ENCODE assay signal across 10 mouse cellular contexts in the genomic region with DNA sequence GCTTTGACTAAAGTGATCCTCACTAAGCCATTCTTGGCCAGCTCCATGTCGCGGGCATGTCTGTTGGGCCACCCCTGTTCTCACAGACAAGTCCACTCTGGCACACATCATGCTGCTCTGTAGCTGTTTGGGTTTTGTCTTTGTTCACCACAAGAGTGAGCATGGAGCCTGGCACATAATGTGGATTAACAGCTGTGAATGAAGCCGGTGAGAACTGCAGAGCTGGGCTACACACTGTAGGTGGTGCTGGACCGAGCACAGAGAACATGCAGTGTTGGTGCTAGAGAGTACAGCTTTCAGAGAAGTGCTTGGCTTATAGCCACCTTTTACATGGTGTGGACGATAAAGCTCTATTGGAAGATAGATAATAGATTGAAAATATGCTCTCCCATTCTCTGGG.
A peak's percentile ranks its signal among the peaks of the same experiment; 100 is the strongest.
DNase-seq lines count a peak whose midpoint lies in the region; ATAC-seq and TF ChIP-seq lines count a peak whose summit lies in the region.
"Had no signal": no experiment of that assay in that cellular context is flagged by ENCODE, and none has a peak within 500 bp of the region (broad histone marks: within the 10 kb centered on the region; RNA-seq: fewer than 3 reads in every experiment).

No protein-coding gene starts in this region.

- H3K9ac ChIP-seq in liver, embryonic 14.5 days (replicated peaks), result no peak overlapping the region
- H3K9ac ChIP-seq in liver, embryonic 11.5 days (ENCODE audit: low read depth, low read length), result no peak overlapping the region
- no peak overlapping the region for H3K9ac ChIP-seq in neural tube, embryonic 14.5 days (replicated peaks; ENCODE audit: low read depth, low read length)

- intact Hi-C loops in left cerebral cortex, postnatal 36 days (cut with DNase I), result loop anchor here (2.0 to 5.0 kb wide), 4 partner anchors 56 to 619 kb away; partner anchors contain the start of gene Tmem260

- no peaks in the 10 kb centered on the region for H3K4me1 ChIP-seq in liver, embryonic 14.5 days (replicated peaks; ENCODE audit: control insufficient read depth in 2 of 2, insufficient read depth in 2 of 2, low read length in 1 of 2)
- no peaks in the 10 kb centered on the region for H3K4me1 ChIP-seq in liver, embryonic 11.5 days (replicated peaks; ENCODE audit: control insufficient read depth, insufficient read depth, low read length)
- no peaks in the 10 kb centered on the region for H3K4me1 ChIP-seq in neural tube, embryonic 14.5 days (ENCODE audit: control insufficient read depth, insufficient read depth, low read length)

- H3K9me3 ChIP-seq in liver, embryonic 14.5 days (ENCODE audit: control insufficient read depth, low read length), result no peaks in the 10 kb centered on the region
- no peaks in the 10 kb centered on the region for H3K9me3 ChIP-seq in liver, embryonic 11.5 days (ENCODE audit: control insufficient read depth, low read length)
- no peaks in the 10 kb centered on the region for H3K9me3 ChIP-seq in neural tube, embryonic 14.5 days (ENCODE audit: control insufficient read depth, low read length)

- H3K4me2 ChIP-seq in liver, embryonic 14.5 days (ENCODE audit: low read depth), result no peak overlapping the region
- no peak overlapping the region for H3K4me2 ChIP-seq in liver, embryonic 11.5 days
- H3K4me2 ChIP-seq in neural tube, embryonic 14.5 days (ENCODE audit: low read depth, low read length), result no peak overlapping the region

- H3K27ac ChIP-seq in liver, embryonic 14.5 days, result no peak overlapping the region
- H3K27ac ChIP-seq in liver, embryonic 11.5 days (ENCODE audit: low read depth, low read length), result no peak overlapping the region
- no peak overlapping the region for H3K27ac ChIP-seq in neural tube, embryonic 14.5 days (ENCODE audit: low read depth, low read length)

- no peaks in the 10 kb centered on the region for H3K27me3 ChIP-seq in liver, embryonic 14.5 days (ENCODE audit: control insufficient read depth, insufficient read depth, low read length)
- H3K27me3 ChIP-seq in liver, embryonic 11.5 days (replicated peaks; ENCODE audit: control insufficient read depth, insufficient read depth, low read length), result no peaks in the 10 kb centered on the region
- H3K27me3 ChIP-seq in neural tube, embryonic 14.5 days (ENCODE audit: control insufficient read depth, insufficient read depth, low read length), result no peaks in the 10 kb centered on the region

- DNase-seq in liver, embryonic 14.5 days (ENCODE audit: low read depth in 3 of 3, low spot score in 3 of 3), result no peak
- no peak for DNase-seq in liver, embryonic 11.5 days (ENCODE audit: low spot score)
- peak; percentile 82 for DNase-seq in brain, adult 2 months (ENCODE audit: low read depth, low spot score)
- DNase-seq in left cerebral cortex, postnatal 36 days (ENCODE audit: low spot score in 2 of 2), result peak; percentile 46 to 47
- no peak for DNase-seq in gastrocnemius, postnatal 10 days

- WGBS in liver, embryonic 14.5 days (ENCODE audit: insufficient replicate concordance), result 50% methylated on average over 5 of the region's 5 CpGs
- WGBS in liver, embryonic 11.5 days, result 60% methylated on average over 5 of the region's 5 CpGs
- 62% methylated on average over 5 of the region's 5 CpGs for WGBS in neural tube, embryonic 14.5 days

- H3K4me3 ChIP-seq in liver, embryonic 14.5 days (ENCODE audit: insufficient read depth in 1 of 2, low read depth in 2 of 2, low read length in 2 of 2), result no peak overlapping the region
- H3K4me3 ChIP-seq in liver, embryonic 11.5 days (ENCODE audit: low read depth, low read length), result no peak overlapping the region
- H3K4me3 ChIP-seq in neural tube, embryonic 14.5 days (ENCODE audit: low read depth, low read length), result no peak overlapping the region
- H3K4me3 ChIP-seq: erythroblast, embryonic 14.5 days; myocyte had no signal

- TF ChIP-seq CTCF in liver, embryonic 14.5 days (IDR thresholded peaks at IDR 0.05; ENCODE audit: low read depth), result peak; percentile 30; the same call in 1 of the 2 replicates

- TF ChIP-seq EP300 in liver, embryonic 14.5 days (IDR thresholded peaks at IDR 0.05; ENCODE audit: low read depth), result no peak

- H3K36me3 ChIP-seq in liver, embryonic 14.5 days (replicated peaks; ENCODE audit: control insufficient read depth, insufficient read depth, low read depth), result no peaks in the 10 kb centered on the region
- H3K36me3 ChIP-seq in liver, embryonic 11.5 days (ENCODE audit: control insufficient read depth, insufficient read depth, low read length), result no peaks in the 10 kb centered on the region
- H3K36me3 ChIP-seq in neural tube, embryonic 14.5 days (ENCODE audit: control insufficient read depth, insufficient read depth, low read length), result no peaks in the 10 kb centered on the region

- no peak for ATAC-seq in liver, embryonic 14.5 days (ENCODE audit: insufficient read depth)
- no peak for ATAC-seq in liver, embryonic 11.5 days (replicated peaks; ENCODE audit: low FRiP score)
- ATAC-seq in frontal cortex, adult (ENCODE audit: low TSS enrichment), result peak; percentile 94
- ATAC-seq in neural tube, embryonic 14.5 days (ENCODE audit: low read depth), result peak; percentile 85; the same call in 1 of the 2 replicates
- no peak for ATAC-seq in erythroid progenitor cell, adult 5-6 weeks (replicated peaks; ENCODE audit: low FRiP score, poor library complexity, severe bottlenecking)

Comparison
In these comparisons a context has a peak if more than half of its experiments do, and no peak if none do; other contexts are left out.
1. ATAC-seq: peak in frontal cortex, adult (single experiment) and neural tube, embryonic 14.5 days (single experiment); none in liver, embryonic 14.5 days (single experiment), liver, embryonic 11.5 days (single experiment) and erythroid progenitor cell, adult 5-6 weeks (single experiment).
2. DNase-seq: peak in brain, adult 2 months (single experiment) and left cerebral cortex, postnatal 36 days (2 of 2); none in liver, embryonic 14.5 days (0 of 3), liver, embryonic 11.5 days (single experiment) and gastrocnemius, postnatal 10 days (single experiment).